Mouse (Mus musculus) megakaryocyte, adult 5-6 weeks (primary cell): ENCODE results near the gene Cope. TPM values are rescaled to one million over a fixed set of nuclear protein-coding genes. Genes with fewer than 3 reads are reported as not detected.
A peak's percentile ranks its signal among the peaks of the same experiment; 100 is the strongest.

ENCODE experiments used
- ATAC-seq: 2 replicates; pipeline ENCODE4 v1.8.0; 2016; ENCODE audit warnings: mild to moderate bottlenecking, inconsistent platforms; ENCODE audit not compliant: poor library complexity, severe bottlenecking
- total RNA-seq, 2 experiments: library from RNA; stranded (forward) in 1 of 2; stranded (reverse) in 1 of 2; fragments of 153-499, 151-499 nt in 1 of 2; fragments of 221-1000, 200-1000 nt in 1 of 2; gene quantifications; 2 replicates each; pipeline versions ENCODE4 v1.2.3 to v1.2.4; 2015 to 2017

The Cope gene
- total RNA-seq, 2 experiments from 2014 or later: 96.1 to 178 TPM

- 0 out of 2 replicates have a peak, but pooled peaks have one; percentile 8 for ATAC-seq
Measured at GRCm38 (mm10) chr8:70302901-70303300, 583 bp downstream of the Cope start.

- no peak for ATAC-seq
Measured at GRCm38 (mm10) chr8:70309311-70309710, 7.0 kb downstream of the Cope start.

- ATAC-seq: no peak
Measured at GRCm38 (mm10) chr8:70313399-70313798, 11.1 kb downstream of the Cope start.

- no peak for ATAC-seq
Measured at GRCm38 (mm10) chr8:70315624-70316510, 13.5 kb downstream of the Cope start, which contains the start of gene Cers1. Gene Cers1, plus strand, starts transcription at chr8:70315775.

- no peak for ATAC-seq
Measured at GRCm38 (mm10) chr8:70316511-70317504, 14.5 kb downstream of the Cope start.

- no peak for ATAC-seq
Measured at GRCm38 (mm10) chr8:70317872-70318271, 15.6 kb downstream of the Cope start.

GRCm38 (mm10) chr8:70323716-70324115 is 21.4 kb downstream of the Cope start:
- no peak for ATAC-seq

GRCm38 (mm10) chr8:70327512-70327911 is 25.2 kb downstream of the Cope start:
- ATAC-seq: no peak

- ATAC-seq: no peak
Measured at GRCm38 (mm10) chr8:70329124-70329834, 27.0 kb downstream of the Cope start, which contains the start of gene Gdf1. Gene Gdf1, plus strand, starts transcription at chr8:70329817.

- no peak for ATAC-seq
Measured at GRCm38 (mm10) chr8:70329835-70330740, 27.8 kb downstream of the Cope start.

GRCm38 (mm10) chr8:70330741-70331364 is 28.5 kb downstream of the Cope start:
- ATAC-seq: 0 out of 2 replicates have a peak, but pooled peaks have one; percentile 25

GRCm38 (mm10) chr8:70331526-70331925 is 29.2 kb downstream of the Cope start:
- ATAC-seq: no peak

GRCm38 (mm10) chr8:70332070-70332877 is 30.0 kb downstream of the Cope start:
- peak; percentile 38; the same call in 1 of the 2 replicates for ATAC-seq

GRCm38 (mm10) chr8:70332878-70333202 is 30.5 kb downstream of the Cope start:
- ATAC-seq: no peak

- no peak for ATAC-seq
Measured at GRCm38 (mm10) chr8:70338931-70339330, 36.6 kb downstream of the Cope start.

- ATAC-seq: no peak
Measured at GRCm38 (mm10) chr8:70340659-70341058, 38.3 kb downstream of the Cope start.

- ATAC-seq: peak; percentile 54
Measured at GRCm38 (mm10) chr8:70342007-70342406, 39.7 kb downstream of the Cope start.

- no peak for ATAC-seq
Measured at GRCm38 (mm10) chr8:70343076-70343475, 40.8 kb downstream of the Cope start.
